Mouse (Mus musculus): ENCODE results near the gene Gm44503.

DNA sequence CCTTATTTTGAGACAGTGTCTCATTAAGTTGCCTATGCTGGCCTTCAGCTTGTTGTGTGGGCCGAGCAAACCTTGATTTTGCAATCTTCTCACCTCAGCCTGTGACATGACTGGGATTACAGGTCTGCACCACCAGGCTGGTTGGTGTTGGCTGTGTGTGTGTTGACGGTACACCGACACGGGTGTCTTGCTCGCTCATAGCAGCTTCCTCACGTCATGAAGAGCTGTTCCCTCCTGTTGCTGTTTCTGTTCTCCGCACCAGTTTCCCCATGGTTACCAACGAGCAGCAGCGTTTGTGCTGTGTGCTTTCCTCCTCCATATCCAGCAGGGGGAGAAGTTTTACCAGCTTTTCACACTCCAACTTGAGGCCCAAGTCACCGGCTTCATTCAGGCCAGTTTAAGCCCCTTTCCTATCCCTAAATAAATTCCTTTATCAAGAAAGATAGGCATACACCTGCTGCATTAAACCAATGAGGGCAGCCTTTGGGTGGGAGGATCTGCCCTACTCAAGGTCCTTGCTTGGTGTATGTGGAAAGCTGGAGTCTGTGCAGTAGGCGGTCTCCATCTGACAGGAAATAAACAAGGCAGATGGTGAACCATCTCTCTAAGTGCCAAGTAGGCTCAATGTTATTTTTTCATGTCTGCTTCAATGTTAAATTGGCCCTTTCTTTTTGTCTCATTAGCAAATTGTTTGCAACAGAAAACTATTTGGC lies 9.9 kb downstream of the Gm44503 start:
- TF ChIP-seq CTCF (IDR thresholded peaks at IDR 0.05 in 2 of 3, conservative IDR thresholded peaks at IDR 0.05 in 1 of 3; ENCODE audit: control insufficient read depth in 1 of 3, insufficient read depth in 1 of 3, low read depth in 2 of 3, low read length in 3 of 3, poor library complexity in 1 of 3, severe bottlenecking in 1 of 3), result peak; percentile 18 to 67 (median 46); a peak in 5 of 6 replicates
- no peak for TF ChIP-seq ETS1 (IDR thresholded peaks at IDR 0.05; ENCODE audit: low read depth, low read length)
- TF ChIP-seq CHD2 (IDR thresholded peaks at IDR 0.05; ENCODE audit: low read length), result no peak
- TF ChIP-seq ZKSCAN1 (IDR thresholded peaks at IDR 0.05; ENCODE audit: low read depth, low read length), result no peak
- no peak for TF ChIP-seq POLR2A (IDR thresholded peaks at IDR 0.05; ENCODE audit: control insufficient read depth in 1 of 2, insufficient read depth in 1 of 2, low read depth in 1 of 2, low read length in 2 of 2, poor library complexity in 1 of 2)
- TF ChIP-seq JUND (IDR thresholded peaks at IDR 0.05; ENCODE audit: low read depth, low read length), result no peak
- TF ChIP-seq ZMIZ1 (IDR thresholded peaks at IDR 0.05; ENCODE audit: low read depth, low read length), result no peak
- no peak for TF ChIP-seq GATA1 (IDR thresholded peaks at IDR 0.05; ENCODE audit: low read depth, low read length)
- TF ChIP-seq GABPA (IDR thresholded peaks at IDR 0.05; ENCODE audit: low read depth, low read length), result no peak
- no peak for TF ChIP-seq ZNF384 (IDR thresholded peaks at IDR 0.05; ENCODE audit: low read depth, low read length)
- no peak for TF ChIP-seq E2F4 (IDR thresholded peaks at IDR 0.05; ENCODE audit: borderline replicate concordance, low read depth, low read length)
- TF ChIP-seq EP300 (IDR thresholded peaks at IDR 0.05; ENCODE audit: low read depth in 1 of 2, low read length in 2 of 2), result no peak
- TF ChIP-seq MAX (IDR thresholded peaks at IDR 0.05; ENCODE audit: low read length), result no peak
- TF ChIP-seq POLR2AphosphoS2 (IDR thresholded peaks at IDR 0.05; ENCODE audit: low read length), result no peak

Data from MEL (cell line).